Mouse (Mus musculus) gastrocnemius, postnatal 14 days (tissue): ENCODE data around the gene Iah1. TPM values are rescaled to one million over a fixed set of nuclear protein-coding genes. Genes with fewer than 3 reads are reported as not detected.

Source experiments
- DNase-seq: peaks from one replicate; pipeline ENCODE4 v3.0.0; 2021; ENCODE audit warnings: mixed read lengths
- intact Hi-C: fragments of 180-260 bp; cut with DNase I; formaldehyde crosslinking; loops from one replicate; pipeline ENCODE4 v1.15.1; 2025; ENCODE audit warnings: low total_unique reads
- total RNA-seq, 2 experiments: library from RNA; stranded (reverse); gene quantifications; 2 replicates each; pipeline ENCODE4 v1.2.3; 2021

The Iah1 gene
- total RNA-seq, 2 experiments from 2014 or later: 8.1 to 9.7 TPM

GRCm38 (mm10) chr12:21353681-21354080 lies 37.5 kb downstream of the Iah1 start:
- intact Hi-C loops: no loop called here
- no peak for DNase-seq

DNA sequence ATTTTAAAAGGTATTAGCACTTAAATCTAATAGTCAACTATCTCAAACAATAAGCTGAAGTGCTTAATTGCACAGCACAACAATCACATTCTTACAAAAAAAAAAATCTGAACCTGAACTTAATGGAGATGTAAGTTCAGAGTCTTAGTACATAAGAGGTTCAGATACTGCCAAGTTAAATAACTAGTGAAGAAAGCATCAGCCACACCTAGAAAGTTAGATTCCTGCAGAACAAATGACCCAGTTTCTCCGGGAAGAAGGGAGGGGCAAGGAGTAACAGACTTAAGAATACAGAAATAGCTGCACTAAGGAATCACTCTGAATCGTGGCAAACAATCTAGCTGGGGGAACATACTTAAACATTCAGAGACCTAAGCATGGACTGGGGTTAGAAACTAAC lies 46.5 kb downstream of the Iah1 start:
- intact Hi-C loops: no loop called here
- no peak for DNase-seq

- no peak for DNase-seq
- intact Hi-C loops: no loop called here
Observed at GRCm38 (mm10) chr12:21363195-21363594, 47.0 kb downstream of the Iah1 start.

GRCm38 (mm10) chr12:21364624-21365435 lies 48.6 kb downstream of the Iah1 start:
- no peak for DNase-seq
- intact Hi-C loops: no loop called here

DNA sequence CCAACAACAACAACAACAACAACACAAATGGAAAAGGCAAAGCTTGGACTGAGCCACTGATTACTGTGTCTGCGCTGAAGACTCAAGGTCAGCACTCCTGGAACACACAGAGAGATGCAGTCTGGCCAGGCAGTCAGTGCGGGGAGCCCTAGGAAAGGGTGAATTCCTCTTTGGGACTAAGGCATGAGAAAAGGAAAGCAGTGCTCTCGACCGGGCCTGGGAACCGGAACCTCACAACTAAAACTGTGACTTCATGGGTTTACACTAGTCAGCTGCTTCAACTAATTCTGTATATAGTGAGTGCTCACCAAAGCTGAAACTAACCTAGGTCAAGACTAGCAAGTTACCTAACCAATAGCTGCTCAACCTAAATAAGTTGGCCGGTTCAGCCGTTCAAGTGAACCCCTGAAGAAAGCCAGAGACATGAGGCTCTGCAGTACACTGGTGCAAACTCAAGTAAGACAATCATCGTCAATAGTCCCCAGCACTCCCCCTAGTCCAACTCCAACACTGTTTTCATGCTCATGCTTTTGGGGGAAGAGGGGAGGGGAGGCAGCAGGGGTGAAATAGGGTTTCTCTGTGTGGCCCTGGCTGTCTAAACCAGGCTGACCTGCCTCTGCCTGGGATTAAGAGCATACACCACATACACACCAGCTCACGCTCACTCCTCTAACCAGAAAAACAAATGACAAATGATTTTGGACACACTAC lies 52.3 kb downstream of the Iah1 start:
- intact Hi-C loops: no loop called here
- DNase-seq: no peak

- DNase-seq: no peak
- intact Hi-C loops: no loop called here
Observed at GRCm38 (mm10) chr12:21369087-21369410, 52.9 kb downstream of the Iah1 start.

GRCm38 (mm10) chr12:21370035-21370611 lies 53.9 kb downstream of the Iah1 start:
- intact Hi-C loops: no loop called here

DNA sequence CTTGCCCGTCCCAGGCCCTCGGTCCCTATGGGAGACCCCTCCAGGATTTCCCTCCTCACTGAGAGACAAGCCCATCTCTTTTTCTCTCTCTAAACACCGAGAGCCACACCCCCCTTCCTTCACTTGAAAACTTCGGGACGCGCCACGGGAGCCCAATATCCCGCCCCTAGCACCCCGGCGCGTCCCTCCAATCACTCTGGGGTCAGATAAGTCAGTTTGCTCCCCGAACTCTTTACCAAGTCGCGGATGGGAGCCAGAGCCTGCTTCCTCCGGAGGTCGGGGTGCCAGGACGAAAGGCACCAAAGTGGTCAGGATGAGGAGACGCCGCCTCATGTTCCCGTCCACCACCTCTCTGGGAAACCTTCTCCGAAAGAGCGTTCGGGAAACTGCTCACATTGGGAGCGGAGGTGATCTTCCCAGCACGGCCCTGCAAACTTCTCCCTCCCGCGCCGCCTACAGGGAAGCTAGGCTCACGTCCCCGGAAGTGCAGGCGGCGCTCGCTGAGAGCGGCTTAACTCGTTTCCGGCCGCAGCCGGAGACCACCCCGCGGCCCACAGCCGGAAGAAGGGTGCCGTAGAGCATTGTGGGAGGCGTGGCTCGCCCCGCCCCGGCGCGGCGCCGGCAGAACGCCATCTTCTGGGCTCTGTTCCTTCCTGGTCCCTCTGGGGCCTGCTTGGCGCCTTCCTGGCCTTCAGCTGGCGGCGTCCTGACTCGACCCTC lies 57.1 kb downstream of the Iah1 start, which contains the start of gene Adam17:
Gene Adam17, minus strand, starts transcription at position 533 of the 720 bp plus-strand sequence.
- peak; percentile 97 for DNase-seq
- intact Hi-C loops: no loop called here

More at GRCm38 (mm10) chr12:21370035-21370611, 53.9 kb downstream of the Iah1 start:
- no peak for DNase-seq

Other genes starting within 250 kb of the Iah1 start
- gene Cpsf3, start 31.0 kb upstream of the Iah1 start, total RNA-seq: 10 to 100 TPM; 22.1 to 23.2 TPM
- gene Itgb1bp1, start 30.1 kb upstream of the Iah1 start, total RNA-seq: 10 to 100 TPM; 29.2 to 30.7 TPM
- 10 to 100 TPM; 23.8 to 26.7 TPM for gene Adam17, start 57.2 kb downstream of the Iah1 start, total RNA-seq
- 10 to 100 TPM; 46.3 to 61.9 TPM for gene Ywhaq, start 101.2 kb downstream of the Iah1 start, total RNA-seq